ENCODE assay signal across 10 mouse cellular contexts in the genomic region with DNA sequence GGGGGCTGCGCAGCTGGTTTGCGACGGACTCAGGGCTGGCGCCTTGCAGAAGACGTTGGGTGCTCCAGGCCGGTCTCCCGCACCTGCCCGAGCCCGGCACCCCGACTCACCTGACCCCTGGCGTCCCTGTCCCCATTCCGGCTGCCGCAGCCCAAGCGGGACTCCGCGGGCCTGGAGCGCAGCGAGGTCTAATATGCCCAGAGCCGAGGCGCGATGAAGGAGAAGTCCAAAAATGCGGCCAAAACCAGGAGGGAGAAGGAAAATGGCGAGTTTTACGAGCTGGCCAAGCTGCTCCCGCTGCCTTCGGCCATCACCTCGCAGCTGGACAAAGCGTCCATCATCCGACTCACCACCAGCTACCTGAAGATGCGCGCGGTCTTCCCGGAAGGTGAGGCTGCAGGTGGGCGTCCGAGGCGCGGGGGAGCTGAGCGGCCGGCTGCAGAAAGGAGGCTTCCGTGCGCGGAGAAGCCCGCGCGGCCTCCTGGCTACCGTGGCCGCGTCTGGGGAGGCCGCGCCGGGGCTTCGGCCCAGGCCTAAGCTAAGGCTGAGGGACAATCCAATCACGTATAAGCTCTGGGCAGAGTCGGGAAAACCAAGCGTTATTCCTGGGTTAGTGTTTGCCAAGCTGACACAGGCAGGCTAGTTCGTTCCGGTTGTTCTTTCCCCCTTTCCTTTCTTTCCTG. TPM values are rescaled to one million over a fixed set of nuclear protein-coding genes. Genes with fewer than 3 reads are reported as not detected.
DNase-seq lines count a peak whose midpoint lies in the region; ATAC-seq and TF ChIP-seq lines count a peak whose summit lies in the region.
"Had no signal": no experiment of that assay in that cellular context is flagged by ENCODE, and none has a peak within 500 bp of the region (broad histone marks: within the 10 kb centered on the region; RNA-seq: fewer than 3 reads in every experiment).

No protein-coding gene starts in this region.

- peaks cover 18% of the 10 kb centered on the region for H3K4me1 ChIP-seq in kidney, postnatal 0 days (replicated peaks; ENCODE audit: insufficient read depth, low read length)
- peaks cover 41% of the 10 kb centered on the region for H3K4me1 ChIP-seq in embryonic facial prominence, embryonic 10.5 days
- peaks cover 11% of the 10 kb centered on the region for H3K4me1 ChIP-seq in intestine, embryonic 16.5 days (ENCODE audit: control insufficient read depth, insufficient read depth, low read length)
- H3K4me1 ChIP-seq in neural tube, embryonic 13.5 days (replicated peaks): peaks cover 15% of the 10 kb centered on the region

- WGBS in kidney, postnatal 0 days: under 1% methylated on average over 57 of the region's 57 CpGs
- under 1% methylated on average over 57 of the region's 57 CpGs for WGBS in embryonic facial prominence, embryonic 10.5 days
- 1% methylated on average over 57 of the region's 57 CpGs for WGBS in intestine, embryonic 16.5 days
- under 1% methylated on average over 57 of the region's 57 CpGs for WGBS in neural tube, embryonic 13.5 days

- peak overlapping the region; percentile 69 for H3K4me2 ChIP-seq in kidney, postnatal 0 days (ENCODE audit: low read length)
- H3K4me2 ChIP-seq in intestine, embryonic 16.5 days (ENCODE audit: low read depth, low read length): peak overlapping the region; percentile 65
- peak overlapping the region; percentile 46 for H3K4me2 ChIP-seq in neural tube, embryonic 13.5 days

- H3K9ac ChIP-seq in kidney, postnatal 0 days (ENCODE audit: low read depth, low read length): peak overlapping the region; percentile 53
- H3K9ac ChIP-seq in intestine, embryonic 16.5 days (ENCODE audit: low read depth, low read length): no peak overlapping the region
- H3K9ac ChIP-seq in neural tube, embryonic 13.5 days: no peak overlapping the region

- no peaks in the 10 kb centered on the region for H3K9me3 ChIP-seq in kidney, postnatal 0 days (replicated peaks; ENCODE audit: low read length)
- no peaks in the 10 kb centered on the region for H3K9me3 ChIP-seq in embryonic facial prominence, embryonic 10.5 days
- no peaks in the 10 kb centered on the region for H3K9me3 ChIP-seq in intestine, embryonic 16.5 days (ENCODE audit: control insufficient read depth, low read length)
- no peaks in the 10 kb centered on the region for H3K9me3 ChIP-seq in neural tube, embryonic 13.5 days

- ATAC-seq in kidney, postnatal 0 days (replicated peaks; ENCODE audit: low FRiP score, low read depth): no peak; the same call in 1 of the 2 replicates
- ATAC-seq in intestine, embryonic 16.5 days: peak; percentile 9; the same call in 1 of the 2 replicates
- ATAC-seq in neural tube, embryonic 13.5 days (ENCODE audit: low read depth): no peak
- no peak for ATAC-seq in inflammation-experienced regulatory T-cells, adult 6 months
- ATAC-seq: Patski had no signal

- peaks cover 94% of the 10 kb centered on the region for H3K27me3 ChIP-seq in kidney, postnatal 0 days (ENCODE audit: insufficient read depth, low read length)
- H3K27me3 ChIP-seq in embryonic facial prominence, embryonic 10.5 days (replicated peaks; ENCODE audit: low read depth, poor library complexity, severe bottlenecking): peaks cover 100% of the 10 kb centered on the region
- peaks cover 91% of the 10 kb centered on the region for H3K27me3 ChIP-seq in intestine, embryonic 16.5 days (replicated peaks; ENCODE audit: control insufficient read depth, insufficient read depth, low read length)
- peaks cover 99% of the 10 kb centered on the region for H3K27me3 ChIP-seq in neural tube, embryonic 13.5 days
- H3K27me3 ChIP-seq: Patski had no signal

- H3K27ac ChIP-seq in kidney, postnatal 0 days: no peak overlapping the region
- peak overlapping the region; percentile 75 for H3K27ac ChIP-seq in embryonic facial prominence, embryonic 10.5 days (replicated peaks)
- no peak overlapping the region for H3K27ac ChIP-seq in intestine, embryonic 16.5 days (ENCODE audit: low read length)
- no peak overlapping the region for H3K27ac ChIP-seq in neural tube, embryonic 13.5 days (replicated peaks)

- peak overlapping the region; percentile 43 for H3K4me3 ChIP-seq in kidney, postnatal 0 days (replicated peaks; ENCODE audit: low read depth, low read length)
- H3K4me3 ChIP-seq in embryonic facial prominence, embryonic 10.5 days: peak overlapping the region; percentile 56
- H3K4me3 ChIP-seq in intestine, embryonic 16.5 days (ENCODE audit: low read length): peak overlapping the region; percentile 42
- peak overlapping the region; percentile 24 for H3K4me3 ChIP-seq in neural tube, embryonic 13.5 days

- TF ChIP-seq CTCF in kidney, postnatal 0 days (IDR thresholded peaks at IDR 0.05; ENCODE audit: low read depth): no peak

- DNase-seq in kidney, postnatal 0 days (ENCODE audit: low spot score): no peak
- DNase-seq in kidney, adult 8-10 months: no peak
- peak; percentile 70 for DNase-seq in embryonic facial prominence, embryonic 10.5 days (ENCODE audit: low spot score)
- no peak for DNase-seq in adrenal gland, postnatal 36 days
- no peak for DNase-seq in Muller cell, postnatal 12 days (ENCODE audit: inconsistent ontology term)

- no peaks in the 10 kb centered on the region for H3K36me3 ChIP-seq in kidney, postnatal 0 days (ENCODE audit: insufficient read depth, low read length)
- H3K36me3 ChIP-seq in embryonic facial prominence, embryonic 10.5 days (replicated peaks): no peaks in the 10 kb centered on the region
- H3K36me3 ChIP-seq in intestine, embryonic 16.5 days (ENCODE audit: control insufficient read depth, insufficient read depth, low read length): no peaks in the 10 kb centered on the region
- no peaks in the 10 kb centered on the region for H3K36me3 ChIP-seq in neural tube, embryonic 13.5 days

RNA-seq across cellular contexts. Expression of a gene that starts 1.0 kb away (rescaled TPM):
- polyA plus RNA-seq in kidney, postnatal 0 days (2015; fragmentation: Nextera tagmentation; extraction: Ambion mirVana): 3.0 and 3.1 TPM in 2 replicates
- polyA plus RNA-seq in embryonic facial prominence, embryonic 10.5 days (2016; fragmentation: Nextera tagmentation; extraction: Ambion mirVana): 0.87 and 1.5 TPM in 2 replicates
- not detected in 2 replicates for polyA plus RNA-seq in intestine, embryonic 16.5 days (2015; fragmentation: Nextera tagmentation; extraction: Ambion mirVana)
- 0.12 and 0.28 TPM in 2 replicates for polyA plus RNA-seq in neural tube, embryonic 13.5 days (2015; fragmentation: Nextera tagmentation; extraction: Ambion mirVana)
- total RNA-seq in adrenal gland, postnatal 36 days (2021): not detected
- not detected for polyA plus RNA-seq in inflammation-experienced regulatory T-cells, adult 6 months (2017; shearing (Covaris generic))
- total RNA-seq: common myeloid progenitor, adult 5-6 weeks had no signal
